Mouse (Mus musculus): Measurements from ENCODE around the gene Ccdc7a.

Gene Ccdc7a

DNA sequence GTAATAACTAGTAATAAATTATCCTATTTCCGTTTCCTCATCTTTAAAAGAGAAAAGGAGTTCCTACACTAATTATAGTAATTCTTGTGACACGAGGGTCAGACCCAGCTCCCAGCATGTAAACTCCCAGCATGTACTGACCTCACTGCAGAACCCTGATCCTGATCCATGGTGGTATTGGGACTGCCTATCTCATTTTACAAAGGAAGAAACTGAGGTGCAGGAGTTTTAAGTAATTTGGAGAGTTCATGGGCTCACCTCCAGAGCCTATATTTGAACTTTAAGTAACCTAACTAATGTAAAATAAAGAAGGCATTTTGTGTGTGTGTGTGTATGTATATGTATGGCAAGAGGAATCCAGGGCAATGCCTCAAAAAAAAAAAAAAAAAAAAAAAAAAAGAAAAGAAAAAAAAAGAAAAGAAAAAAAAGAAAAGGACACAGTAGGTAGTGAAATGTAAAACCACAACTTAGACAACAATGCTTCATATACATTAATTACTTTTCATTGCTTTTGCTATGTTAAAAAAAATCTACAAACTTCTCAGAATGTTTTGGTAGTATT is 378.8 kb downstream of the Ccdc7a start:
- DNase-seq (ENCODE audit: low spot score in 2 of 2) = no peak

DNA sequence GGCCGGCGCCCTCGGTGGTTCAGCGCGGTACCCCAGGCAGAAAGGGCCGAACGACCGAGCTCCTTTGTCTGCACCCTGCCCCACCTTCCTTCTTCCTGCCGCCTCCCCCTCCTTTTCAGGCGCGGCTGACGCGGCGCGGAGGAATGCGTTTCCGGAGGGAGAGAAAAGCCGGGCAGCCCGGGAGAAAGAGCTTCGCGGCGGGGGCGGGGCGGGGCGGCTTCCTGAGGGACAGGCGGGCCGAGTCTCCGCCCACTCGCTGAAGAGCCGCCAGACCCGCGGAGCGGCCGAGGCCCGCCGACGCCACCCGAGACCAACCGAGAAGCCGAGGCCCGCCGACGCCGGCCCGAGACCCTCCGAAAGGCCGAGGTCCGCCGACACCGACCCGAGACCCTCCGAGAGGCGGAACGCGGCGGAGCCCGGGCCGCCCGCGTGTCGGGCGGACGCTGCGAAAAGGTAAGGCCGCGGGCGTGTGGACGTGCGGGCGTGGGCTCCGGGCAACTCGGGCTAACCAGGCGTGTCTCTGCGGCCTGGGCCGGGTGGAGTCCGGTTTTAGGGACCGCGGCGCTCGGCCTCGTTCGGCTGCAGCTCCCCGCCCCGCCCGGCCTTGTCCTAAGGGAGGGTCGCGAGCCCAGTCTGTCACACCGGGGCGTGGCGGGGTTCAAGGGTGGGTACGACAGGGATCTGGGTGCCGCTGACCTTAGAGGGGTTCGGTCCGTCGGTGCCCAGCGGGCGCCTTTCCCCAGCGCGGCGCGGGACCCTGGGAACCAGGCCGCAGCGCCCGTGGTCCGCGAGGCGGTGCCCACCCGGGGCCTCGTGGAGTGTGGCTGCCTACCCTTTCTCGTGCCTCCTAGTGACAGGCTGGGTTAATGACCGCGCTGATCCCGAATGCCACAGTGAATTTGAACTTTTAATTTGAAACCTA is 379.5 kb downstream of the Ccdc7a start, which contains the start of gene Itgb1:
Gene Itgb1, plus strand, starts transcription at position 148 of the 922 bp plus-strand sequence.
- peak; percentile 84 for DNase-seq (ENCODE audit: low spot score in 2 of 2)

DNA sequence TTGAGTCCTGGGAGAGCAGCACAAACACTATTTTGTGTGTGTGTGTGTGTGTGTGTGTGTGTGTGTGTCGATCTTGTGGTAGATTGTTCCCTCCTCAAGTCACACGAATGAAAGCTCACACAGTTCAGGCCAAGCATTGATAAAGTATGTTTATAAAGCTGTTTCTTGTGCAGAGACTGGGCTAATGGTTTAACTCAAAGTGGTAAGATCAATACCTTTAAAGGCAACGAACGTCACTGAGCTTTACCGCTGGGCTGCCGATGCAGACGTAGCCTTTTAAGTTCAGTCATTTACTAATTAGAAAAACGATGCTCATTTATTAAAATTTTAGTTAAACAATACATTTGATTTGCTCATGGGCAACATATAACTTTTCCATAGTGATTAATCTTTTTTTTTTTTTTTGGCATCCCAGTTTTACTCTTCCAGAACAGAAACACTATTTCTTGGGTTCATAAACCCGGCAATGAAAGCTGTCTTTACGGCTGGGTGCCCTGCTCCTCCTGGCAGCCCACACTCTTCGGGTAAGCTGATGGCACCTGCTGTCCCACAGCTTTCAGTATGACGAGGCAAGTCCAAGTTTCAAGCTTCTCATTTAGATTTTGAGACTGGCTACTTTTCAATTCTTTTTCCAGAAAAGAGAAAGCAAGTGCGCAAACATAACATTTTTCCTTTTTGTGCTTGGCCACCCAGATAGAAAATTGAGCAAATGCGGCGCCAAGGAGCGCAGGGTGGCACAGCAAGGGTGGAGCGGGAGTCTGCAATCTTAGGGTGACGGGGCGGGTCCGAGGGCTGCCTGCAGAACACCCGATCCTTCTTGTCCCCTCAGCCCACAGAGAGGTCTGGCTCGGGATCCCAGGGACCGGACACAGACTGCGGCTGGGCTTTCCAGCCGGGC is 380.5 kb downstream of the Ccdc7a start:
- no peak for DNase-seq (ENCODE audit: low spot score in 2 of 2)
